Mouse (Mus musculus) urinary bladder, adult 2 months (tissue): ENCODE measurements around the gene Med27. TPM values are rescaled to one million over a fixed set of nuclear protein-coding genes. Genes with fewer than 3 reads are reported as not detected.

ENCODE experiments used
- DNase-seq: peaks from one replicate; pipeline ENCODE4 v3.0.0; 2022; ENCODE audit warnings: low spot score
- polyA plus RNA-seq: library from polyadenylated mRNA; depleted of rRNA; stranded (reverse); fragments of >200 nt; gene quantifications from 2 replicates; pipeline ENCODE4 v1.2.3, GENCODE M21; 2012; rRNA removed

Med27 gene
- polyA plus RNA-seq, result 29.8 and 40.2 TPM in 2 replicates

GRCm38 (mm10) chr2:29346629-29347271, at the start of gene Med27:
TSS of gene Med27 (plus strand) at chr2:29346819.
- DNase-seq, result peak; percentile 86

GRCm38 (mm10) chr2:29309966-29310365, 36.7 kb upstream of the Med27 start:
- DNase-seq, result no peak

GRCm38 (mm10) chr2:29312058-29312457, 34.6 kb upstream of the Med27 start:
- DNase-seq, result no peak

GRCm38 (mm10) chr2:29317906-29318470, 28.6 kb upstream of the Med27 start:
- no peak for DNase-seq

- DNase-seq, result no peak
Observed at GRCm38 (mm10) chr2:29318596-29318995, 28.0 kb upstream of the Med27 start.

GRCm38 (mm10) chr2:29320229-29320751, 26.3 kb upstream of the Med27 start:
- DNase-seq, result no peak

- no peak for DNase-seq
Observed at GRCm38 (mm10) chr2:29320780-29321179, 25.8 kb upstream of the Med27 start.

GRCm38 (mm10) chr2:29324456-29324855, 22.2 kb upstream of the Med27 start:
- DNase-seq, result no peak

GRCm38 (mm10) chr2:29330471-29330870, 16.1 kb upstream of the Med27 start:
- no peak for DNase-seq

GRCm38 (mm10) chr2:29338396-29338795, 8.2 kb upstream of the Med27 start:
- DNase-seq, result no peak

- no peak for DNase-seq
Observed at GRCm38 (mm10) chr2:29358696-29359375, 12.2 kb downstream of the Med27 start.

GRCm38 (mm10) chr2:29360956-29361355, 14.3 kb downstream of the Med27 start:
- DNase-seq, result no peak

- DNase-seq, result no peak
Observed at GRCm38 (mm10) chr2:29365000-29365695, 18.5 kb downstream of the Med27 start.

GRCm38 (mm10) chr2:29368730-29369129, 22.1 kb downstream of the Med27 start:
- DNase-seq, result no peak

- no peak for DNase-seq
Observed at GRCm38 (mm10) chr2:29372176-29372575, 25.6 kb downstream of the Med27 start.

GRCm38 (mm10) chr2:29381683-29382082, 35.1 kb downstream of the Med27 start:
- DNase-seq, result no peak

GRCm38 (mm10) chr2:29382583-29382982, 36.0 kb downstream of the Med27 start:
- no peak for DNase-seq

- DNase-seq, result no peak
Observed at GRCm38 (mm10) chr2:29383133-29383532, 36.5 kb downstream of the Med27 start.

- DNase-seq, result no peak
Observed at GRCm38 (mm10) chr2:29385405-29385804, 38.8 kb downstream of the Med27 start.

GRCm38 (mm10) chr2:29387268-29387667, 40.6 kb downstream of the Med27 start:
- DNase-seq, result no peak

- DNase-seq, result no peak
Observed at GRCm38 (mm10) chr2:29388937-29389336, 42.3 kb downstream of the Med27 start.

GRCm38 (mm10) chr2:29391086-29391485, 44.5 kb downstream of the Med27 start:
- no peak for DNase-seq
